Mouse (Mus musculus) heart, adult 11 months (tissue): ENCODE measurements at regions not wholly inside any gene's neighbourhood (a gene's known extent, or its start where the extent isn't known, plus 50 kb on each side); places are given as distances from the start of the nearest gene placed in this dataset.
"Not testable (repeated sequence)": the region's sequence is repeated elsewhere in the genome, so short reads cannot be mapped to it uniquely, and the experiment has no call there.

ENCODE experiments used
- DNase-seq: peaks from one replicate; pipeline ENCODE4 v3.0.0; 2022

- DNase-seq, result peak; percentile 40
These were observed 1478.4 kb upstream of the Gm7489 start for GRCm38 (mm10) chr15:52406156-52406885.

GRCm38 (mm10) chr15:52412869-52413771 lies 1471.6 kb upstream of the Gm7489 start:
- no peak for DNase-seq

- no peak for DNase-seq
These were observed 1458.7 kb upstream of the Gm7489 start for GRCm38 (mm10) chr15:52425976-52426375.

- no peak for DNase-seq
These were observed 1454.1 kb upstream of the Gm7489 start for GRCm38 (mm10) chr15:52430491-52431158.

- no peak for DNase-seq
These were observed 1451.1 kb upstream of the Gm7489 start for GRCm38 (mm10) chr15:52433639-52434038.

- no peak for DNase-seq
These were observed 1446.3 kb upstream of the Gm7489 start for GRCm38 (mm10) chr15:52438403-52438802.

GRCm38 (mm10) chr15:52458782-52459181 lies 1425.9 kb upstream of the Gm7489 start:
- peak; percentile 89 for DNase-seq

- DNase-seq, result no peak
These were observed 1425.4 kb upstream of the Gm7489 start for GRCm38 (mm10) chr15:52459315-52459714.

- no peak for DNase-seq
These were observed 1420.2 kb upstream of the Gm7489 start for GRCm38 (mm10) chr15:52464226-52465138.

- DNase-seq, result not testable (repeated sequence)
These were observed 1406.6 kb upstream of the Gm7489 start for GRCm38 (mm10) chr15:52478124-52478523.

- no peak for DNase-seq
These were observed 1403.9 kb upstream of the Gm7489 start for GRCm38 (mm10) chr15:52480834-52481233.

- DNase-seq, result no peak
These were observed 1401.0 kb upstream of the Gm7489 start for GRCm38 (mm10) chr15:52483598-52484165.

- DNase-seq, result no peak
These were observed 1400.4 kb upstream of the Gm7489 start for GRCm38 (mm10) chr15:52484276-52484675.

- no peak for DNase-seq
These were observed 1379.4 kb upstream of the Gm7489 start for GRCm38 (mm10) chr15:52505278-52505831.

GRCm38 (mm10) chr15:52506930-52507329 lies 1377.8 kb upstream of the Gm7489 start:
- DNase-seq, result no peak

- DNase-seq, result no peak
These were observed 1376.1 kb upstream of the Gm7489 start for GRCm38 (mm10) chr15:52508609-52509008.

- DNase-seq, result no peak
These were observed 1374.6 kb upstream of the Gm7489 start for GRCm38 (mm10) chr15:52510137-52510536.

GRCm38 (mm10) chr15:52536594-52536993 lies 1348.1 kb upstream of the Gm7489 start:
- no peak for DNase-seq

- no peak for DNase-seq
These were observed 1326.0 kb upstream of the Gm7489 start for GRCm38 (mm10) chr15:52558682-52559081.

- DNase-seq, result no peak
These were observed 1320.6 kb upstream of the Gm7489 start for GRCm38 (mm10) chr15:52564078-52564477.

- peak; percentile 74 for DNase-seq
These were observed 1319.3 kb upstream of the Gm7489 start for GRCm38 (mm10) chr15:52565449-52565851.

- DNase-seq, result no peak
These were observed 1314.5 kb upstream of the Gm7489 start for GRCm38 (mm10) chr15:52570256-52570655.
